Mouse (Mus musculus) layer of hippocampus, adult 11-12 months (tissue): ENCODE data around the gene Grip2.
A peak's percentile ranks its signal among the peaks of the same experiment; 100 is the strongest.

Experiments
- DNase-seq: peaks from one replicate; pipeline ENCODE4 v3.0.0; 2022; ENCODE audit warnings: low spot score

Gene Grip2

DNA sequence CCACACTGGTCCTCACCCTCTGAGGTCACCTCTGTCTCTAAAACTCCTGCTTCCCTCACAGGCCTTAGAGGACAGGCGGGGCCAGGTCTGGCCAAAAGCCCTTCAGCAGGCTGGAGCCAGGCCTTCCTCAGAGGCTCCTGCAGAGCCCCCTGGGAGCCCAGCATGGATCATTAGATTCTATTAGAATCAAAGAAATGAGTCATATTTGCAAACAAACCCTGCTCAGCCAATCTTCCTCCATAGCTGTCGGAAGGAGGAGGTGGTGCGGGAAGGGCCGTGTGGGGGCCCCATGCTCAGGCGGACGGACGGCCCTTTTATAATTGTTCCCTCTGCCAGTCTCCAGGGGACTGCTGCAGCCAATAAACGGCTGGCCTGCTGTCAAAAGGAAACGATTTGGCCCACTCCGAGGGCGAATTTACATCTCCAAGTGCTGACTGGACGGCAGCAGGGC, 97.3 kb downstream of the Grip2 start:
- peak; percentile 65 for DNase-seq

DNA sequence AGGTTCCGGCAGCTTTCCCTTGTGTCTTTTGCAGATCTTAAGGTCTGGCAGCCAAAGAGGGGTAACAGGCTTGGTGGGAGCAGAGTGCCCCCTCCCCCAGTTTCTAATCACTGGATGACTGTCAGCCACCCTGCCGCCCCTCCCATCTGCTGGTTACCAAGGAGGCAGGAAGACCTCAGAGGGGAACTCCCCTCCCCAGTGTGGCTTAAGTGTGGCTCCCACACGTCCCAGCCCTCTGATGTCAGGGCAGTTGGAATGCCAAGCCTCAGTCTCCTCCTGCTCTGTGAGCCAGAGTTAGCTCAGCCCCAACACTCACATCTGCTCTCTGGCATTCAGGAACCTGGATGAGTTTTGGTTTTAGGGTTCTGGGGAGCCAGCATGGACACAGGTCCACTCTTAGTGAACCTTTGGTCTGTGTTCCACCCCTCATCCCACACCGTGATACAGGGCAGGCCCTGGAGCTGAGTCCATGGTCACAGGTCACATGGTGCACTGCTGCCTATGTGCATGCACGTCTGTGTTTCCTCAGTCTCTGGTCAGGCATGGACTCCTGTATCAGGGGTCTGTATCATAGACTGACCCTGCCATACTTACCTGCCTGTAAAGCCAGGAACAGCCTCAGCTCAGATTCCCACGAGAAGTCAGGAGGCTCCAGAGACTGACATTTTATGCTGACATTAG, 98.0 kb downstream of the Grip2 start:
- DNase-seq: no peak

DNA sequence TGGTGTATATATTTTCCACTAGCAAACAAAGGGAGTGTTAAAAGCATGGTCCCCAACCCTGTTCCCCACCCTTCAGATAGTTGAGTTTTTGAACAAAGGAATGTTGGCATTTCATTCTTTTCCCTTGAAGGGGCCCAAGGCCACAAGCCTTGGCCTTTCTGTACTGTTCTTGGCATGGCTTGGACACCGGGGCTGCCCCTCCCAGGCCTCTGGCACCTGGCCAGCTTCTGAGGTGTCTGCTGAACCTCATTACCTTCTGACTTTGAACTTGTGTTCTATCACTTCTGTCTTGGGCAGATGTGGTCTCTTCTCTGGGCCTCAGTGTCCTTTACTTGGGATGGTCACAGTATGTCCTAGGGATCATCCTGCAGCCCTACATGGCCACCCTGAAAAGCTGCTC, 99.7 kb downstream of the Grip2 start:
- no peak for DNase-seq

DNA sequence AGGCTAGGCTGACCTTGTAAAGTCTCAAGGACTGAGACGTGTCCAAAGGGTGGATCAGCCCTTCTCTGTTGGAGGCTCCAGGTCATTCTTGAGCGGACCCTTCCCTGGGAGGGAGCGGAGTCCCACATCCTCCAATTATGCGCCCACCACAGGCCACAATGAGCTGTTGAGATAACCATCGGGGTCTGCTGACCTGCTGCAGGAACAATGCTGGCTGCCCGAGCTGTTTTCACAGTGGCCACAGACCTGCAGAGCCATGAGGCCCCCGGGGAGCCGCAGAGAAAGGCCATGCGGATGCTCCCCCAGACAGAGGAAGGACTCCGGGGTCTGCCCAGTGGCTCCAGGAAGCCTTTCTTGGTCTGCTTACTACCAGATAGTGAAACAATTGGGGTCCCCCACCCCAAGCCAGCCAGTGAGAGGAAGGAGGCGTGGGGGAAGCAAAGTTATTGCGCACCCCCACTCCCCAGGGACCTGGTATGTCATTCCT, 105.8 kb downstream of the Grip2 start:
- DNase-seq: no peak

DNA sequence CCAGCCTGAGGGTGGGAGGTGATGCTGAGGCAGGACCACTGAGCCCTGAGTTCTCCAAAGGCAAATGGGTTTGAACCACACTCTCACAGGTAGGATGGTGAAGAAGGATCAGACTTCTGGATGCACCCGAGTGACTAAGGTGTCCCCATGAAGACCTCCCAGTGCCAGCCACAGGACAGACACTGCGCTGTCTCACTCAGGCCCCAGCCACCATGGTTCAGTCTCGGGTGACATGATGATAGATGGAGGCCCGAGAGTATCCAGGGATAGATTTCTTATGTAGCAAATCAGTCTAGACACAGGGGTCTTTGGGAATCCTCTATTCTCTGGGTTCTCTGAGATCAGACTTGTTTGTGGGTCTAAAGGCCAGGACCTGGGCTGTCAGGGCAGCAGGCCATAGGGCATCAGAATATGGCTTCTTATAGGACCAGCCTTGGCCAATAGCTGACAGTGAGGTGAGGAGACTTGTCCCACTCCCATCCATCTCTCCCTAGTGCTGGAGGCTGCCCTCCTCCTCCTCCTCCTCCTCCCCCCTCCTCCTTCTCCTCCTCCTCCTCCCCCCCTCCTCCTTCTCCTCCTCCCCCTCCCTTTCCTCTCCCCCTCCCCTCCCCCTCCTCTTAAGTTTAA, 106.3 kb downstream of the Grip2 start:
- no peak for DNase-seq

DNA sequence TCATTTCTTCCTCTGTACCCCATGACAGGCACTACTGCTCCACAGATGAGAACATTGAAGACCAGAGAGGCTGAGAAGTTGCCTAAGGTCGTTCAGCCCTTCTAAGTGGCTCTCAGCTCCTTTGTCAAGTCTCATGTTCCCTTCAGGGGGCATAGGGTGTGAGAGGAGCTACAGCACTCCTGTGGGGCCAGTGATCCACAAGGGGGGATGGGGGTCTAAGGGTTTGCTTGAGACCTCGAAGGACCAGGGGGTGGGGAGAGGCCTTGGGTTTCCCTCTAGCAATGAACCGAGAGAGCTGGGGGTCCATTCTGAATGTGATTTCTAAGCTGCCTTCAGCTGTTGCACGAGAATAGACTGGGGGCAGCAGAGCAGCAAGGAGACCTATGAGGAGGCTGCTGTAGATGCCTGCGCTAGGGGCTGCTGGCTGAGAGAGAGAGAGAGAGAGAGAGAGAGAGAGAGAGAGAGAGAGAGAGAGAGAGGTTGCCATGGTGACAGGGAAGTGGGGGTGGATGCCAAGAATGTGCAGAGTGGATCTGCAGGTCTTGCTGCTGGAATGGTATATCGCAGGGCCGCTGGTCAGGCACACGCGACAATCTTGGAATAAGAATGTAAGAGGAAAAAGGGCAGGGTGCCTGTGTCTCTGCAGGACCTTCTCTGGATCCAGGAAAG, 107.1 kb downstream of the Grip2 start:
- DNase-seq: peak; percentile 53

- DNase-seq: peak; percentile 62
Observed at GRCm38 (mm10) chr6:91719042-91719747, 107.9 kb downstream of the Grip2 start.

DNA sequence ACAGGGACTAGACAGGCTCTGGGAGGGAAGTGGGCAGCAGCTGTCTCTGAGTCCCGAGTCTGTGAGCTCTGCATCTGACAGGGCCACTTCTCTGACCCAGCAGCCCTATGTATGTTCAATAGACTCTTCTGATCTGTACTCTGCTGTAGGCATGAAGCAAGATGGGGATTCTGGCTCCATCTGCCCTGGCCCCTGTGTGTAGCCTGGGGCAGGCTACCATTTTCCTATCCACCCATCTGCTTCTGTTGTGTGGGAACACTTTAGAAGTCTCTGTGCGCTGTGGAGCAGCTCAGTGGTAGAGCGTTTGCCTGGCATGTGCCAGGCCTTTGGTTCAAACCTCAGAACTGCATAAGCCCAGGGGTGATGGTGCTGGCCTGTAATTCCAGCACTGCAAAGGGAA, 108.4 kb downstream of the Grip2 start:
- DNase-seq: no peak

DNA sequence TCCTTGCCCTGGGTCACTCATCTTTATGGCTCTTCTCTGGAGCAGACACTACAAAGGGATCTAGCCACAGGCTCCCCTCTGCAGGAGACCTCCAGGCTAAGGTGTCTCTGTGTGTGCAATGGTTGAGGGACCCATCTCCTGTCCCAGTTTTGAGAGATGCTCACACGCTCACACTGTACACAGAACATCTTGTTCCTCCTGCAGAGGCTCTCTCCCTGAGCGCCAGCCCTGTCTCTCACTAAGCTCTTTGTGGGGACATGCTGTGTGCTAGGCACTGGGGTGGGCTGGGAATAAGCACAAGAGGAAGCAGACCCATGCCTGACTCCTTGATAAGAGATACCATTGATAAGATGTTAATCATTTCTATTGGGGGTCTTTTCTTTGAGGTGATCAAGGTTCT, 109.0 kb downstream of the Grip2 start:
- no peak for DNase-seq

- DNase-seq: peak; percentile 45
Observed at GRCm38 (mm10) chr6:91715988-91716810, 110.9 kb downstream of the Grip2 start.

DNA sequence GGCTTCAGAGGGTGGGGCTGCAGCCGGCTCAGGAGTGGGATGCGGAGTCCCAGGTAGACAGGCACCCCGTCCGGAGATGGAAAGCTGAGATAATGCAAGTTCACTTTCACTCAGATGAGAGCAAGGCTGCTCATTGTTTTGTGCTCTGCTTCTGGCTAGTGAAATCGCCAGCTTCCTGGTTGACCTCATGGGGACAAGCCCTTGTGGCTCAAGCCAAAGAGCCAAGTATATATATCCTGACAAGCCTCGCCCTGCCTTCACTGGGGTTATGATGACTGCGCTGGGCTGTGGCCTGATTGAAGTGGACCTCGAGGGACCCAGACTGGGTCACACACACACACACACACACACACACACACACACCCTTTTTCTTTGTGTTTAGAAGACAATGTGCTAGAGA, 112.0 kb downstream of the Grip2 start:
- no peak for DNase-seq

- no peak for DNase-seq
Observed at GRCm38 (mm10) chr6:91713370-91713896, 113.6 kb downstream of the Grip2 start.

GRCm38 (mm10) chr6:91712855-91713331, 114.2 kb downstream of the Grip2 start:
- peak; percentile 78 for DNase-seq

DNA sequence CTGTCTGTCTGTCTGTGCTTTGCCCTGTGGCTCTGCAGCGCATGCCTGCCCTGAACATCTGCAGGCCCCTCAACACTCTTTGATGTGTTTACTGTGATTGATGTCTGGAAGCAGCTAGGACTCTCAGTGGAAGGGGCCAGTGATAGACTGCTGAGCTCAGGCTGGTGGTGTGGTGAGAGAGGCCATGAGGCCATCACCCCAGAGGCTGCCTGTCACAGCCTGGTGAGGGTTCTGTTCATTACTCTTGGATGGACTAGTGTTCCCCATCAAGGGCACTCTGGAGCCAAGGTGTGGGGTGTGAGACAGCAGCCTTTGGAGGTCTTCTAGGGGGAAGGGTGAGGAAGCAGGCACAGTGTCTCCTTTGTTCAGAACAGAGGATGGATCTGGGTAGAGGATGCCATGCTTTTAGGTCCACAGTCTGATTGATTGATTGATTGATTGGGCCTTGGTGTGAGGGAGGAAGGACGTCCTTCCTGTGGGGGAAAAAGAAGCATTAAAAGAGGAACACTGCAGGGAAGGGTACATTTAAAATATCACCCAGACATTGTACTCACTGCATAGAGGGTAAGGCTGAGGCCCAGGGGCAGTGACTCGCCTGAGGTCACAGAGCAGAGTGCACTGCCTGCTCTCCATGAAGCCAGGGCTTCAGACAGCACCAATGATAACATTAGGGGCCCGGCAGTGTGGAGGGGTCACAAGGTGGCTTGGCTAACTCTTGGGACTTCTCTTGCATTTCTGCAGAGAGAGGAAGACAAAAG, 114.8 kb downstream of the Grip2 start:
- no peak for DNase-seq
